12 mouse cellular contexts compared by ENCODE assay signal in the genomic region with DNA sequence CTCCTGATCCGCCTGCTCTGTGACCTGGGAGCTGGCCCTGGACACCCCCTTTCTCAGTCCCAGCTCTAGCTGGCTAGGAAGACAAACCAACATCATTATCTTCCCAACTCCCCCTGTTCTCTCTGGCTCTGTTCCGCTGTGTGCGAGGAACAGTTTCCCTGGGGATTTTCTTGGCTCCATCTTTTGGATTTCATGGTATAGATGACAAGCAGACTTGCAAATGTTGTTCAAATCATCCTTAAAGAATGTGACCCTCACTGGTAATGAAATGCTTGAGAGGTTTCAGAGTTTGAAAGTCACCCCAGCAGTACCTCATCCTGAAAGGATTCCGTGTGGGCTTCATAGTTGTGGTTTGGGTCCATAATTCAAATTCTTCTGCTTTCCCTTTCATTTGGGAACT. TPM values are rescaled to one million over a fixed set of nuclear protein-coding genes. Genes with fewer than 3 reads are reported as not detected.
A peak's percentile ranks its signal among the peaks of the same experiment; 100 is the strongest.
DNase-seq lines count a peak whose midpoint lies in the region; ATAC-seq lines count a peak whose summit lies in the region.
"Had no signal": no experiment of that assay in that cellular context is flagged by ENCODE, and none has a peak within 500 bp of the region (broad histone marks: within the 10 kb centered on the region; RNA-seq: fewer than 3 reads in every experiment).

No protein-coding gene starts in this region.

- ATAC-seq in kidney, embryonic 16.5 days (ENCODE audit: low FRiP score, low TSS enrichment) = no peak
- ATAC-seq in embryonic facial prominence, embryonic 15.5 days (ENCODE audit: insufficient number of reproducible peaks, low FRiP score, low TSS enrichment, low read depth) = peak; percentile 8; the same call in 1 of the 2 replicates
- ATAC-seq in stomach, embryonic 14.5 days (ENCODE audit: insufficient number of reproducible peaks, insufficient read depth, low FRiP score, low read depth) = no peak
- ATAC-seq in liver, embryonic 11.5 days (replicated peaks; ENCODE audit: low FRiP score) = no peak
- ATAC-seq: liver, postnatal 0 days had no signal

- peak overlapping the region; percentile 81; the same call in 1 of the 2 replicates for H3K27ac ChIP-seq in heart, embryonic 10.5 days
- peak overlapping the region; percentile 96 for H3K27ac ChIP-seq in kidney, embryonic 16.5 days (ENCODE audit: low read length)
- peak overlapping the region; percentile 81 for H3K27ac ChIP-seq in embryonic facial prominence, embryonic 15.5 days (replicated peaks)
- H3K27ac ChIP-seq in stomach, embryonic 14.5 days (ENCODE audit: low read length) = peak overlapping the region; percentile 89
- no peak overlapping the region for H3K27ac ChIP-seq in liver, embryonic 11.5 days (ENCODE audit: low read depth, low read length)

- DNase-seq in heart, embryonic 10.5 days (ENCODE audit: low spot score) = no peak
- DNase-seq in heart, adult 9 months (ENCODE audit: low spot score in 2 of 2) = no peak
- no peak for DNase-seq in kidney, postnatal 14 days
- no peak for DNase-seq in liver, embryonic 11.5 days (ENCODE audit: low spot score)
- DNase-seq in T-cell, adult 2 months (ENCODE audit: low spot score) = no peak
- DNase-seq: adrenal gland, postnatal 10 days; liver, postnatal 0 days; thymus, adult 2 months had no signal

- no peak overlapping the region for H3K9ac ChIP-seq in kidney, embryonic 16.5 days (replicated peaks; ENCODE audit: low read length)
- H3K9ac ChIP-seq in embryonic facial prominence, embryonic 15.5 days = peak overlapping the region; percentile 10; the same call in 1 of the 2 replicates
- H3K9ac ChIP-seq in stomach, embryonic 14.5 days (replicated peaks; ENCODE audit: low read depth, low read length) = no peak overlapping the region
- no peak overlapping the region for H3K9ac ChIP-seq in liver, embryonic 11.5 days (ENCODE audit: low read depth, low read length)
- H3K9ac ChIP-seq: liver, postnatal 0 days had no signal

- no peaks in the 10 kb centered on the region for H3K27me3 ChIP-seq in heart, embryonic 10.5 days (ENCODE audit: insufficient read depth, poor library complexity, severe bottlenecking)
- H3K27me3 ChIP-seq in kidney, embryonic 16.5 days (ENCODE audit: insufficient read depth, low read length) = no peaks in the 10 kb centered on the region
- no peaks in the 10 kb centered on the region for H3K27me3 ChIP-seq in embryonic facial prominence, embryonic 15.5 days
- H3K27me3 ChIP-seq in stomach, embryonic 14.5 days (ENCODE audit: control insufficient read depth, insufficient read depth, low read length) = no peaks in the 10 kb centered on the region
- H3K27me3 ChIP-seq in liver, embryonic 11.5 days (replicated peaks; ENCODE audit: control insufficient read depth, insufficient read depth, low read length) = no peaks in the 10 kb centered on the region

- H3K4me3 ChIP-seq in heart, embryonic 10.5 days = no peak overlapping the region
- no peak overlapping the region for H3K4me3 ChIP-seq in kidney, embryonic 16.5 days (ENCODE audit: low read length)
- H3K4me3 ChIP-seq in embryonic facial prominence, embryonic 15.5 days (replicated peaks) = no peak overlapping the region
- no peak overlapping the region for H3K4me3 ChIP-seq in stomach, embryonic 14.5 days (ENCODE audit: low read depth, low read length)
- no peak overlapping the region for H3K4me3 ChIP-seq in liver, embryonic 11.5 days (ENCODE audit: low read depth, low read length)

- 0 out of 2 replicates have a peak overlapping the region, but pooled peaks have one; percentile 18 for H3K4me2 ChIP-seq in kidney, embryonic 16.5 days (replicated peaks; ENCODE audit: low read depth, low read length)
- 0 out of 2 replicates have a peak overlapping the region, but pooled peaks have one; percentile 3 for H3K4me2 ChIP-seq in embryonic facial prominence, embryonic 15.5 days (replicated peaks)
- H3K4me2 ChIP-seq in stomach, embryonic 14.5 days (replicated peaks; ENCODE audit: low read depth, low read length) = no peak overlapping the region
- no peak overlapping the region for H3K4me2 ChIP-seq in liver, embryonic 11.5 days
- H3K4me2 ChIP-seq: midbrain, embryonic 11.5 days had no signal

- H3K9me3 ChIP-seq in heart, embryonic 10.5 days = no peaks in the 10 kb centered on the region
- H3K9me3 ChIP-seq in kidney, embryonic 16.5 days (ENCODE audit: low read length) = no peaks in the 10 kb centered on the region
- H3K9me3 ChIP-seq in embryonic facial prominence, embryonic 15.5 days (replicated peaks) = no peaks in the 10 kb centered on the region
- no peaks in the 10 kb centered on the region for H3K9me3 ChIP-seq in stomach, embryonic 14.5 days (ENCODE audit: control insufficient read depth, low read depth, low read length)
- H3K9me3 ChIP-seq in liver, embryonic 11.5 days (ENCODE audit: control insufficient read depth, low read length) = no peaks in the 10 kb centered on the region

- H3K36me3 ChIP-seq in heart, embryonic 10.5 days = no peaks in the 10 kb centered on the region
- no peaks in the 10 kb centered on the region for H3K36me3 ChIP-seq in kidney, embryonic 16.5 days (ENCODE audit: insufficient read depth, low read length)
- H3K36me3 ChIP-seq in embryonic facial prominence, embryonic 15.5 days = no peaks in the 10 kb centered on the region
- no peaks in the 10 kb centered on the region for H3K36me3 ChIP-seq in stomach, embryonic 14.5 days (ENCODE audit: control insufficient read depth, insufficient read depth, low read length)
- no peaks in the 10 kb centered on the region for H3K36me3 ChIP-seq in liver, embryonic 11.5 days (ENCODE audit: control insufficient read depth, insufficient read depth, low read length)

- 59% methylated on average over 4 of the region's 4 CpGs for WGBS in heart, embryonic 10.5 days
- WGBS in kidney, embryonic 16.5 days = 36% methylated on average over 4 of the region's 4 CpGs
- WGBS in embryonic facial prominence, embryonic 15.5 days = 14% methylated on average over 4 of the region's 4 CpGs
- WGBS in stomach, embryonic 14.5 days = 42% methylated on average over 4 of the region's 4 CpGs
- WGBS in liver, embryonic 11.5 days = 73% methylated on average over 4 of the region's 4 CpGs

- H3K4me1 ChIP-seq in heart, embryonic 10.5 days = peaks cover 93% of the 10 kb centered on the region
- peaks cover 98% of the 10 kb centered on the region for H3K4me1 ChIP-seq in kidney, embryonic 16.5 days (ENCODE audit: insufficient read depth, low read length)
- H3K4me1 ChIP-seq in embryonic facial prominence, embryonic 15.5 days = peaks cover 96% of the 10 kb centered on the region
- H3K4me1 ChIP-seq in stomach, embryonic 14.5 days (ENCODE audit: control insufficient read depth, insufficient read depth, low read length) = peaks cover 71% of the 10 kb centered on the region
- peaks cover 60% of the 10 kb centered on the region for H3K4me1 ChIP-seq in liver, embryonic 11.5 days (replicated peaks; ENCODE audit: control insufficient read depth, insufficient read depth, low read length)

RNA-seq across cellular contexts. Expression of gene Sept11, which starts 38.2 kb away (rescaled TPM):
- 129 and 153 TPM in 2 replicates for polyA plus RNA-seq in heart, embryonic 10.5 days (2016; fragmentation: Nextera tagmentation; extraction: Ambion mirVana)
- 216 and 232 TPM in 2 replicates for polyA plus RNA-seq in kidney, embryonic 16.5 days (2015; fragmentation: Nextera tagmentation; extraction: Ambion mirVana)
- polyA plus RNA-seq in embryonic facial prominence, embryonic 15.5 days (2015; fragmentation: Nextera tagmentation; extraction: Ambion mirVana) = 195 and 200 TPM in 2 replicates
- 176 and 186 TPM in 2 replicates for polyA plus RNA-seq in stomach, embryonic 14.5 days (2014; fragmentation: Nextera tagmentation; extraction: Ambion mirVana)
- 89.0 and 95.1 TPM in 2 replicates for polyA plus RNA-seq in liver, embryonic 11.5 days (2014; fragmentation: Nextera tagmentation; extraction: Ambion mirVana)

Comparison
In these comparisons a context has a peak if more than half of its experiments do, and no peak if none do; other contexts are left out.
1. H3K4me2 ChIP-seq: peak in kidney, embryonic 16.5 days (single experiment) and embryonic facial prominence, embryonic 15.5 days (single experiment); none in stomach, embryonic 14.5 days (single experiment) and liver, embryonic 11.5 days (single experiment).